Mouse (Mus musculus): ENCODE results near the gene Ppp1r3a.

Gene Ppp1r3a

DNA sequence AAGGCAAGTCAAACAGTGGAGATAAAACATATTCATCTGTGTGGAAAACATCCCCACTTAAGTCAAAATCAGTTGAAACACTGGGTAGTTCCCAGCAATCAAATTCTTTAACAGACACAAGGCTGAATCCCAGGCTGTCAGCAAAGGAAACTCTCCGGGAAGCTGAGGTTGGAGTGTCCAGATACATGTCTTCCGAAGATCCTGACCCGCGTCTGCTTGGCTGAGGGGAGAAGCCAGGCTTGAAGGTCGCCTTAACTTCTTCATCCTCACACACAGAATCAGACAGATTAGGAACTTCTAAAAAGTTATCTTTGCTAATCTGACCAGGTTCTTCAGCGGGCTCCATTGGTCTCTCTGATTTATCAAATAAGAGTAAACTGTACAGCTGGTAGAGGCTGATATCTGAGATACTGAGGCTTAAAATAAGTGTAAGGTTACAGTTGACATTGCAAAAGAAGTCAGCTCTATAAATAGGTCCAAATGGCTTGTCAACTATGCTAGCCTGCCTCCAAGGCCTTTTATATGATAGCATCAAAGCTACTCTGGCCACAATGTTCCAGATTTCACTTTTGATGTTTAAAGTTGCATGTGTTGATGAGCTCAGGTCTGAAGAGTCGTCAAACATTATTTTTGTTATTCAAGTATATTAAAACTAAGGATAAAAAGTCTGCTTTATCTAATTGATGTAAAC lies at the start of gene Ppp1r3a:
Gene Ppp1r3a, minus strand, starts transcription at position 374 of the 691 bp plus-strand sequence.
- Histone ChIP-seq H3K9me3 (ENCODE audit: low read length) (no peaks in the 10 kb centered on the region), H3K27me3 (ENCODE audit: insufficient read depth, low read length) (no peaks in the 10 kb centered on the region), H3K36me3 (ENCODE audit: insufficient read depth, low read length) (no peaks in the 10 kb centered on the region), H3K4me1 (replicated peaks; ENCODE audit: low read depth, low read length) (no peaks in the 10 kb centered on the region), H3K4me3 (replicated peaks; ENCODE audit: low read length) (no peak within 1 kb of the TSS)
- no peak for TF ChIP-seq CTCF (conservative IDR thresholded peaks at IDR 0.05; ENCODE audit: low read length)
- TF ChIP-seq NANOG (IDR thresholded peaks at IDR 0.05; ENCODE audit: borderline replicate concordance, low read length): no peak
- TF ChIP-seq POU5F1 (IDR thresholded peaks at IDR 0.05; ENCODE audit: borderline replicate concordance, low read length): no peak

DNA sequence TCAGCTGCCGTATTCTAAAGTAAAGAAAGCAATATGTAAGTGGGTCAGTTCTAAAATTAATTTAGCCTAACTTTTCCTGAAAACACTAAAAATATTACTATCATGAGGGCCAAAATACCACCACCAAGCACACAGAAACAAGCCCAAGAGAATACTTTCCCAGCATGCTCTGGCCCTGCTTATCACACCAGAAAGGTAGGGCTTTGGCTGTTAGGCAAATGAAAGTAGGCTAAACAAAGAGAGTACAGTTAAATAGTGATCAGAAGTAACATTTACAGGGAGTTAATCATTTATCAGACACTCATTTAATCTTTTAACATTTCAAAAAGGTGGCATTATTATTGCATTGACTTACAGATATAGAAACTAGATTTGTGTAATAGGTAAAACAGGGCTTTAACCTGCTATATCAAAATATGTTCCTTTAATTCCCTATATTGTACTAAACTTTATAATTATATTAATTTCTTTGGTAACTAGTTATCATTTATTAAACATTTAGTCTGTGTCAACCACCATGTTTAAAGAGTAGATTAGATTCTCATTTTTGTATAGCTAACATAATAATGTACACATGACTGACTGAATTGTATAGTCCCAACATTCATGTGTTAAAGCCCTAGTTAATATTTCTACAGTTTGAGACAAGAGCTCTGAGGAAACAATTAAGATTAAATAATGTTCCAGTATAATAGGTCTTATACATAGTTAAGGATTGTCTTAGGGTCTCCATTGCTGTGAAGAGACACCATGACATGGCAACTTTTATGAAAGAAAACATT lies 32.3 kb upstream of the Ppp1r3a start:
- peaks cover 31% of the 10 kb centered on the region for H3K9me3 ChIP-seq (ENCODE audit: low read length)
- no peaks in the 10 kb centered on the region for H3K4me1 ChIP-seq (replicated peaks; ENCODE audit: low read depth, low read length)
- TF ChIP-seq POU5F1 (IDR thresholded peaks at IDR 0.05; ENCODE audit: borderline replicate concordance, low read length) (no peak), NANOG (IDR thresholded peaks at IDR 0.05; ENCODE audit: borderline replicate concordance, low read length) (no peak), CTCF (conservative IDR thresholded peaks at IDR 0.05; ENCODE audit: low read length) (no peak)
- no peaks in the 10 kb centered on the region for H3K27me3 ChIP-seq (ENCODE audit: insufficient read depth, low read length)
- H3K4me3 ChIP-seq (replicated peaks; ENCODE audit: low read length): no peak overlapping the region
- no peaks in the 10 kb centered on the region for H3K36me3 ChIP-seq (ENCODE audit: insufficient read depth, low read length)

DNA sequence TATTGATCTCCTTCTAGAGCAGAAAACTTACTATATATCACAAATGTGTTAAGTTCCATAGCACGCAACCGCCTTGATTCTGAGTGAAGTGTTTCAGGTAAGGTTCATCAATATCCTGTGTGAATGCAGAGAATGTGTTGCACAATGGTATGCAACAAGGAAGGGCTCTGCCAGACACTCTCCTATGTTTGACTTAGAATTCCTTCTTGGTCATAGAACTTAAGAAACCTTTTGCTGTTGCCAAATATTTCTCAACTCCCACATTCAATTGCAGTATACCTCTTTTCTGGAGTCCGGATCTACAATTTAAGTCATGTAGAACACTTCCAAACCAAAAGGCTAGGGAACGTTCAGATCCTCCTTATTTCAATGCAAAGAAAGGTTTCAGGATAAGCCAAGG lies 22.8 kb upstream of the Ppp1r3a start:
- TF ChIP-seq CTCF (conservative IDR thresholded peaks at IDR 0.05; ENCODE audit: low read length): no peak
- TF ChIP-seq NANOG (IDR thresholded peaks at IDR 0.05; ENCODE audit: borderline replicate concordance, low read length): no peak
- TF ChIP-seq POU5F1 (IDR thresholded peaks at IDR 0.05; ENCODE audit: borderline replicate concordance, low read length): no peak
- H3K4me1 ChIP-seq (replicated peaks; ENCODE audit: low read depth, low read length): no peaks in the 10 kb centered on the region

DNA sequence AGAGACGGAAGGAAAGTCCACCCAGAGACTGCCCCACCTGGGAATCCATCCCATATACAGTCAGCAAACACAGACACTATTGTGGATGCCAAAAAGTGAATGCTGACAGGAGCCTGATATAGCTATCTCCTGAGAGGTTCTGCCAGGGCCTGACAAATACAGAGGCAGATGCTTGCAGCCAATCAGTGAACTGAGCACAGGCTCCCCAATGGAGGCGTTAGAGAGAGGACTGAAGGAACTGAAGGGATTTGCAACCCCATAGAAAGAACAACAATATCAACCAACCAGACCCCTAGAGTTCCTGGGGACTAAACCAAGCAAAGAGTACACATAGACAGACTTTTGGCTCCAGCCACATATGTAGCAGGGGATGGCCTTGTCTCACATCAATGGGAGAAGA lies 16.6 kb upstream of the Ppp1r3a start:
- no peaks in the 10 kb centered on the region for H3K4me1 ChIP-seq (replicated peaks; ENCODE audit: low read depth, low read length)
- H3K4me3 ChIP-seq (replicated peaks; ENCODE audit: low read length): no peak overlapping the region
- no peaks in the 10 kb centered on the region for H3K27me3 ChIP-seq (ENCODE audit: insufficient read depth, low read length)
- H3K9me3 ChIP-seq (ENCODE audit: low read length): peaks cover 4% of the 10 kb centered on the region
- H3K36me3 ChIP-seq (ENCODE audit: insufficient read depth, low read length): no peaks in the 10 kb centered on the region
- TF ChIP-seq POU5F1 (IDR thresholded peaks at IDR 0.05; ENCODE audit: borderline replicate concordance, low read length): no peak
- no peak for TF ChIP-seq CTCF (conservative IDR thresholded peaks at IDR 0.05; ENCODE audit: low read length)
- no peak for TF ChIP-seq NANOG (IDR thresholded peaks at IDR 0.05; ENCODE audit: borderline replicate concordance, low read length)

More for the DNA sequence above, 22.8 kb upstream of the Ppp1r3a start:
- no peak overlapping the region for H3K4me3 ChIP-seq (replicated peaks; ENCODE audit: low read length)
- no peaks in the 10 kb centered on the region for H3K36me3 ChIP-seq (ENCODE audit: insufficient read depth, low read length)
- H3K27me3 ChIP-seq (ENCODE audit: insufficient read depth, low read length): no peaks in the 10 kb centered on the region
- peaks cover 5% of the 10 kb centered on the region for H3K9me3 ChIP-seq (ENCODE audit: low read length)

DNA sequence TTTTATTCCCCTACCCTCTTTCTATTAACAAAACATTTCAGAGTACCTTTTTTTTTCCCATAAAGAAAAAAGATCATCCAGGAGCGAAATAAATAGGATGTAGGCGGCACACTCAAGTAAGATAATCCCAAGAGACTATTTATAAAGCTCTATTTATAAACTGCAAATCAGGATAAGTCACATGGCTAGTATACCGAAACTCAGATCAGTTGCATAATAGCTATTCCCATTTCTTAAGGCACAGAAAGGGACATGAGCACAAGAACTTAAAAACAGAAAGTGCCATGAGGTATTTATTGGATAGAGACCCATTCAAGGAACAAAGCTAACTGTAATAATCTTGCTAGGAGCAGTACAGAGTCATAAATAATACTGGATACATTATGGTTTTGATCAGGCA lies 2.4 kb upstream of the Ppp1r3a start:
- TF ChIP-seq NANOG (IDR thresholded peaks at IDR 0.05; ENCODE audit: borderline replicate concordance, low read length) (no peak), POU5F1 (IDR thresholded peaks at IDR 0.05; ENCODE audit: borderline replicate concordance, low read length) (no peak), CTCF (conservative IDR thresholded peaks at IDR 0.05; ENCODE audit: low read length) (no peak)
- no peak overlapping the region for H3K4me3 ChIP-seq (replicated peaks; ENCODE audit: low read length)
- no peaks in the 10 kb centered on the region for H3K9me3 ChIP-seq (ENCODE audit: low read length)
- no peaks in the 10 kb centered on the region for H3K36me3 ChIP-seq (ENCODE audit: insufficient read depth, low read length)
- H3K27me3 ChIP-seq (ENCODE audit: insufficient read depth, low read length): no peaks in the 10 kb centered on the region
- H3K4me1 ChIP-seq (replicated peaks; ENCODE audit: low read depth, low read length): no peaks in the 10 kb centered on the region

DNA sequence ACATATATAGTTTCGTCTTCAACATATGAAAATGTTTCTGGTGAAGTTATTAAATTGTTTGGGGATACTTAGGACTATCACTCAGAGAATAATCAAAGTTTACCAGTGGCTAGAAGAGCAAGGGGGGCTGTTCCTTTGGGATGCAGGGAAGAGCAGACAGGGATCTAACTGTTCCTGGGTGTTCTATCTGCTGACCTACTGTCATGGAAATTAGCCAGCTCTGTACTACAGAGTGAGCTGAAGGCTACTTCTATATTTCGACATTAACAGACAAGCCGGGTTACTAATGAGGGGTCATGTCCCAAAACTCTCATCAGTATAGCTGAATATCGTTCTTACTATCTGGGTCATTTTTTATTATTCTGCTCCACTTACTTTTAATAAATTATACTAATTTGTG lies 1.6 kb downstream of the Ppp1r3a start:
- no peak overlapping the region for H3K4me3 ChIP-seq (replicated peaks; ENCODE audit: low read length)
- H3K9me3 ChIP-seq (ENCODE audit: low read length): no peaks in the 10 kb centered on the region
- H3K36me3 ChIP-seq (ENCODE audit: insufficient read depth, low read length): no peaks in the 10 kb centered on the region
- H3K4me1 ChIP-seq (replicated peaks; ENCODE audit: low read depth, low read length): no peaks in the 10 kb centered on the region
- TF ChIP-seq CTCF (conservative IDR thresholded peaks at IDR 0.05; ENCODE audit: low read length): no peak
- no peak for TF ChIP-seq NANOG (IDR thresholded peaks at IDR 0.05; ENCODE audit: borderline replicate concordance, low read length)
- TF ChIP-seq POU5F1 (IDR thresholded peaks at IDR 0.05; ENCODE audit: borderline replicate concordance, low read length): no peak
- H3K27me3 ChIP-seq (ENCODE audit: insufficient read depth, low read length): no peaks in the 10 kb centered on the region

DNA sequence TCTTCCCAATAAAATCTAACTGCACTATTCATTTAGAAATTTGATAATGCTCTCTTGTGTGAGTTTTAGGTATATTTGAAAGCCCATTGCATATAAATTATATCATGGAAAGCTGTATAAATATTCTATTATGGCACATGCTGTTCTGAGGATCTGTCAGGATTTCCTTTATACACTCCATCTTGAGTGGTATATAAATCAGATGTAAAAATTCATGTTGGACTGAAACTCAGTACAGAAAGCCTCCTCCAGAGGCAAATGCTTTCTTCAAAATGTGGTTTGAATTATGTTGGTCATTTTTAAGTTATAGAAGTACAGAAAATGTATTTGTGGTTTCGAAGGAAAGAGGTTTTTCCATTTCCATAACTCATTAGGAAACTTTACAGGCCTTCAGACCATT lies 2.9 kb downstream of the Ppp1r3a start:
- no peak for TF ChIP-seq NANOG (IDR thresholded peaks at IDR 0.05; ENCODE audit: borderline replicate concordance, low read length)
- no peak for TF ChIP-seq POU5F1 (IDR thresholded peaks at IDR 0.05; ENCODE audit: borderline replicate concordance, low read length)
- Histone ChIP-seq H3K27me3 (ENCODE audit: insufficient read depth, low read length) (no peaks in the 10 kb centered on the region), H3K9me3 (ENCODE audit: low read length) (no peaks in the 10 kb centered on the region), H3K36me3 (ENCODE audit: insufficient read depth, low read length) (no peaks in the 10 kb centered on the region), H3K4me1 (replicated peaks; ENCODE audit: low read depth, low read length) (no peaks in the 10 kb centered on the region), H3K4me3 (replicated peaks; ENCODE audit: low read length) (no peak overlapping the region)

DNA sequence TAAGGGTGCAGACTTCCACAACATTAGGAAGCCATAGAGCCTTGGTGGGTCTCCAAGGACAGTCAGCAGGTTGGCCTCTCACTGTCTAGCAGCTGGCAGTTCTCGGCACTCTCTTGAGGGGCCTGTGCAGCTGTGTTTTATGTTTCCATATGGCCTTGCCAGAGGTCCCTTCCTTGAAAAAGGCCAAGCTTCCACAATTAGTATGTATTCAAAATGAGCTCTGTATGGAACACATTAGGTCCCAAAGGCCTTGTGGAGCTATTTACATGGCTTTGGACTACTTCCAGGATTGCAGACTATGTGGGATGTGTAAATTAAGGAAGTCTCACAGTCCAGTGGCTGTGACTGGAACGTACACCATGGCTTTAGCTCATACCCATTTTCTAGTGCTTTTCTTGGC lies 8.1 kb downstream of the Ppp1r3a start:
- TF ChIP-seq NANOG (IDR thresholded peaks at IDR 0.05; ENCODE audit: borderline replicate concordance, low read length) (no peak), CTCF (conservative IDR thresholded peaks at IDR 0.05; ENCODE audit: low read length) (no peak), POU5F1 (IDR thresholded peaks at IDR 0.05; ENCODE audit: borderline replicate concordance, low read length) (no peak)
- H3K9me3 ChIP-seq (ENCODE audit: low read length): no peaks in the 10 kb centered on the region
- H3K4me1 ChIP-seq (replicated peaks; ENCODE audit: low read depth, low read length): no peaks in the 10 kb centered on the region

More for the DNA sequence above, 8.1 kb downstream of the Ppp1r3a start:
- no peak overlapping the region for H3K4me3 ChIP-seq (replicated peaks; ENCODE audit: low read length)
- no peaks in the 10 kb centered on the region for H3K36me3 ChIP-seq (ENCODE audit: insufficient read depth, low read length)
- no peaks in the 10 kb centered on the region for H3K27me3 ChIP-seq (ENCODE audit: insufficient read depth, low read length)

All from E14TG2a.4 (cell line).